Mouse (Mus musculus) brown adipose tissue, adult 24 weeks (tissue): ENCODE measurements around the gene Rrp12. TPM values are rescaled to one million over a fixed set of nuclear protein-coding genes. Genes with fewer than 3 reads are reported as not detected.

Source experiments
- H3K27ac ChIP-seq: fragments of 200-500 bp; replicated peaks from 2 replicates; pipeline ENCODE4 v1.5.1; 2012; ENCODE audit warnings: low read depth, mild to moderate bottlenecking, low read length
- H3K4me1 ChIP-seq: fragments of 200-500 bp; 2 replicates; pipeline ENCODE4 v1.6.1; 2012; ENCODE audit warnings: low read length, mixed read lengths; ENCODE audit not compliant: control insufficient read depth, insufficient read depth, insufficient read length
- H3K4me3 ChIP-seq: fragments of 200-500 bp; 2 replicates; pipeline ENCODE4 v1.5.1; 2012; ENCODE audit warnings: low read depth, mild to moderate bottlenecking, low read length, moderate library complexity; ENCODE audit not compliant: insufficient read depth
- polyA plus RNA-seq: library from polyadenylated mRNA; stranded (reverse); fragments of >200 nt; gene quantifications from 2 replicates; pipeline ENCODE4 v1.2.4, GENCODE M21; 2012; ENCODE audit not compliant: missing spikeins, insufficient read depth, insufficient read length

Rrp12 gene
- polyA plus RNA-seq, 1 experiment: 3.3 TPM

DNA sequence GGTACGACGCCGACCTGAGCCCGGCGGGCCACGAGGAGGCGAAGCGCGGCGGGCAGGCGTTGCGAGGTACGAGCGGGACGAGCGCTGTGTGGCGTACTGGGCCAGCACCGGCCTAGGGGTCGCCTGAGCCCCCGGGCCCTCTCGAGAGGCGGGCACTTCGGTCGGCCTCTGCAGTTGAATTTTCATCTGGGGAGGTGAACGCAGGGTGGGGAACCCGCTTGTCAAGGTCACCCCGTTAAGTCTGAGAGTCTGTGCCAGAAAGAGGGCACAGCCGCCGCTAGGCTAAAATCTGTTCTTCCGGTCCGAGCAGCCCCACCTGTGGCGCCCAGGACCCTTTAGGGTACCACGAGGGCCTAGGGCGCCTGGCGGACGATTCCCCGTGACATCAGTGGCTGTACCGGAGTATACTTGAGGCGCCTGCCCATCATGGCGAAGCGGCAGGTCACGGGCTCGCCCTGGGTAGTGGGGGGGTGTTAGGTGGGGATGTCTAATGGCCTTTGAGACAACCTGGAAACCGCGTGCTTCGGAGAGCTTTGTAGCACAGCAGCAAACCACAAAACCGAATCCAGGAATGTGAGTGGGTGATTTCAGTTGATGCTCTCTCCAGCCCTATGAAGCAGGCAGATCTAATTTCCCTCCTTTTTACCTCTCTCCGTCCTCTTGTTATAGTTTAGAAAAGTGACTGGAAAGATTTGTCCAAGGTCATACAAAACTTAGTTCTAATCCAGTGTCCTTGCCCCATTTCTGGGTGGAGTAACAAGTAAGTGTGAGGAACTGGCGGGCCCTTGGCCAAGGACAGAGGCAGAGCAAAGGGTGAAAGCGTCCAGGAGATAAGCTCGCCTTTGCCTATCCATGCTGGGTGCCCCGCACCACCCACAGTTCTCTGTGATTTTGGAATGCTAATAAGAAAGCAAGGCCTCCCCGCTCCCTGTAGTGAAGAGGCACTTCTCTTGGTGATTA, 16.4 kb upstream of the Rrp12 start:
- H3K4me3 ChIP-seq: peak overlapping the region; percentile 97

DNA sequence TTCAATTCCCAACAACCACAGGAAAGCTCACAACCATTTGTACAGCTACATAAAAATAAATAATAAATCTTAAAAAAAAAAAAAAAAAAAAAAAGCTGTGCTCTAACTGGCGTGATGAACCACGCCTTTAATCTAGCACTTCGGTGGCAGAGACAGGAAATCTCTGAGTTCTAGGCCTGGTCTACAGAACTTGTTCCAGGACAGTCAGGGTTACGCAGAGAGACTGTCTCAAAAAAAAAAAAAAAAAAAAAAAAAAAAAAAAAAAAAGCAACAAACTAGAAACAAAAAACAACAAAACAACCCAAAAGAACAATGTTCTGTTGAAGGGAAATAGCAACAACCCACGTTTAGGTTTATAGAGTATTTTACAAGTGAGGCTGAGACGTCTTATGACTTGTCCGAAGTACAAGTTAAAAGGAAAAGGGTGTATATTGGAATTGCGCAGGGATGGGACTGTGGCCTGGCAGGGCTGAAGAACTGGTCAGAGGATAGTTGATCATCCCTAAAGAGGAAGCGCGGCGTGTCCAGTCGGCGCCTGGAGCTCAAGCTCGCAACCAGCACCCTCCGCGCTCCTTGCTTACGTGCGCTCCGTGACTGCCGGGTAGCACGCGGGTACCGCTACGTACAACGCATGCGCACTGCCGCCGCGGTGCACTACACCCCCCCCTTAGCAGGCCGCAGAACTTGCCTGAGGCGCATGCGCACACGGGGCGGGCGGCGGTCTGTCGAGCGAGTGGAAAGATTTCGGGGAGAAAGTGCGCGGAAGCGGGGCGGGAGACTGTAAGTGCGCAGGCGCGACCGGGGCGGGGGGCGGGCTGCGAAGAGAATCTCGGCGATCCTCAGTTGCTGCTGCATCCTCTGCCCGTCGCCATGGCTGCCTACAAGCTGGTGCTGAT, 15.5 kb upstream of the Rrp12 start, which contains the start of gene Pgam1:
Gene Pgam1, plus strand, starts transcription at position 746 of the 896 bp plus-strand sequence.
- Histone ChIP-seq H3K27ac (peak within 1 kb of the TSS; percentile 94), H3K4me1 (peaks cover 4% of the 10 kb centered on the region; the same call in 1 of the 2 replicates), H3K4me3 (peak within 1 kb of the TSS; percentile 97)

More for the DNA sequence above, 16.4 kb upstream of the Rrp12 start:
- H3K27ac ChIP-seq: peak overlapping the region; percentile 94
- peaks cover 4% of the 10 kb centered on the region; the same call in 1 of the 2 replicates for H3K4me1 ChIP-seq

DNA sequence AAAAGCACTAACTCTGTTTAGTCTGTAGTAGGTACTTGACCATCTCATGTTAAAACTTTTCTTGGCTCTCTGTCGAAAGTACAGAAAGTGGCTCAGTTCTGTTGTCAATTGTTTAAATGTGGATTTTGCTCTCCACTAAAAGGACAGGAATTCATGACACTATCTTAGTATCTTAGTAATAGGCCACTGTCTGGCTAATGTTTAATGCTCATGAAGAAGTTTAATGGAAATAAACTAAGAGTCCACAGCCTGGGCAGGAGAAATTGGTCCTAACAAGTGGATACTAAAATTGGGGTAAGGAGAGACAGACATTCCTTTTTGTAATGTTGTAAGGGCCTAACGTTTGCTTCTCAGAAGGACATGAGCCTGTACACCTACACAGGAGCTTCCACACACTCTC, 14.4 kb upstream of the Rrp12 start:
- Histone ChIP-seq H3K4me1 (peaks cover 4% of the 10 kb centered on the region; the same call in 1 of the 2 replicates), H3K27ac (no peak overlapping the region)

DNA sequence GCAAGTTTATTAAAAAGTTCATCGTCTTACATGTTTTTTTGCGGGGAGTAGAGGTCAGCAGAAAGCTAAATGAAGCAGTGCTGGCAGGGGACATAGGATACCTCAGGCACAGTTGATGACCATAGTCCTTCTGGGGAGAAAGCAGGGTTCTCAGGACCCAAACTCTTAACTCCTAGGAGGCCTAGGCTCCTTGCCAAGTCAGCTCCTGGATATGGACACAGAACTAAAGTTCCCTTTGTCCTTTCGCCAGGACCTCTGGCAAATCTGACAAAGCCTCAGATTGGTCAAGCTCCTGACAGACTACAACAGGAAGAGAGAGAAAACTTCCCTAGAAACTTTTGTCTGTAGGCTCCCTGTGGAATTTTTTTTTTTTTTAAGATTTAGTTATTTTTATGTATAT, 12.8 kb upstream of the Rrp12 start:
- H3K27ac ChIP-seq: no peak overlapping the region
- peaks cover 2% of the 10 kb centered on the region; the same call in 1 of the 2 replicates for H3K4me1 ChIP-seq

More for the DNA sequence above, 14.4 kb upstream of the Rrp12 start:
- H3K4me3 ChIP-seq: no peak overlapping the region

DNA sequence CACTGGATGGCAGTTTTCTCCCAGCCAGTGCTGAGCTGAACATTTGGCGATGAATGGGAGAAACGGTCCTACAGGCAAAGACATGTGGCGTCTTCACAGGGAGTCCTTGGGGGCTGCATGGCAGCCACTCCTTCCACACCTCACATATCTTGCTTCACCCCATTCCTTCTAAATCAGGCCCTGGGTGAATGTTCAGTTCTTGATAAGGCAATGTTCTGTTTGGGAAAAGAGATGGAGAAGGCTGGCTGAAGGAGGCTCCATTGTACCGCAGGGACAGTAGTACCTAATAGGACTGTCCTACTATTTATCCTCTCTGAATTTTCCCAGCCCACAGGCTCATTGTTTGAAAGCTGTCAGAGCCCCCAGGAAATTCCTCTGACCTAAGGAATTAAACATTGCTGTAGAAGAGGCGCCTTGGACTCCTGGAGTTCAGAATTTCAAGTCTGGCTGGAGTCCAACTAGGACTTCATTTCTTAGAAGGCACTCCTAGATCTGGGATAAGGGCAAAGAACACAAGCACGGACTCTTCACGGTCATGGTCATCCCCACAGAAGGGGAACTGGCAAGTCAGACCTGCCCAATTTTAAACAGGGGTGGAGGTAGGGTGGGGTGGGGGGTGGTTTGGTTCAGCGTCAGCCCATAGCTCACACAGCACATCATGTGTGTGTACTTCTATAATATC, 11.2 kb upstream of the Rrp12 start:
- Histone ChIP-seq H3K4me3 (no peak overlapping the region), H3K4me1 (no peaks in the 10 kb centered on the region), H3K27ac (no peak overlapping the region)

More for the DNA sequence above, 12.8 kb upstream of the Rrp12 start:
- H3K4me3 ChIP-seq: no peak overlapping the region

DNA sequence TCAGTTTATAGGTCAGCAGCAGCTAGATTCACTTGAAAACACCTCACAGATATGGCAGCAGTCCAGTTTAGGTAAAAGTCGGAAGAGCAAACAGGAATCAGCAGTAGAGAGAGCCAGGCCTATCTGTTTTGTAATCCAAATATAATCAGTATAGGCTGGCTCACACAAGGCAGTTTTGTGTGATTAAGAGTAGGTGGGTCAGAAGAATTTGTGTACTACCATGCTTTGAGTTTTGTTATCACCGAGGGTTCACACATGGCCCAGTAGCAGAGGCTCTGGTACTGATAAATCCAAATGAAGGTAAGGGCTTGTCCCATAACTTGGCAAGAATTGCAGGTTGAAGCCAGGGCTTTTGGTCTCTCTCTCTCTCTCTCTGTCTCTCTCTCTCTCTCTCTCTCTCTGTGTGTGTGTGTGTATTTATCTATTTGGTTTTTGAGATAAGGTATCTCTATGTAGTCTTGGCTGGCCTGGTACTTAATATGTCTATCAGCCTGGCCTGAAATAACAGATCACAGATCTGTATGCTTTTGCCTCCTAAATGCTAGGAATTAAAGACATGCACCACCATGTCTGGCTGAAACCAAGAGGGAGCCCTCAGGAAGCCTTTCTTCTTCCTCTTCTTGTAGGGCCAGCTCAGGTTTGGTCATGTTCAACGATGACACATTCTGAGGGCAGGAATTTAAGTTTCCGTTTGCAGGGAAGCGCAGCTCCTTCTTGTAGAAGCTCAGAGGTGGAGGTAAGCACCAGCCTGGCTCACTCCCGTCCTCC, 10.5 kb upstream of the Rrp12 start:
- no peak overlapping the region for H3K27ac ChIP-seq
- no peak overlapping the region for H3K4me3 ChIP-seq
- H3K4me1 ChIP-seq: no peaks in the 10 kb centered on the region

DNA sequence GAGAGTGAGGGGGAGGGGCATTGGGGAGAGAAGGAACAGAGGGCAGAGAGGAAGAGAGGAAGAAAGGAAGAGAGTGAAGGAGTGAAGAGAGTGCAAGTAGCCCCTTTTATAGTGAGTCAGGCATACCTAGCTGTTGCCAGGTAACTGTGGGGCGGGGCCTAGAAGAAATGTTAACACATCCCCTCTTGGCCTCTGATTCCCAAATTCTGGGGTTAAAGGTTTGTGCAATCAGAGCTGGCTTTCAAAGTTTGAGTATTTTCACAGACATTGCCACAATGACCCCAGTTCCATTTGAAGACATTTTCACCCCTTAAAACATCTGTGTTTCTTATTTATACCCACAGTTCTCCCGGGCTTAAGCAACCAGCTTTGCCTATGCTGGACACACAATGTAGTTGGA, 9.3 kb upstream of the Rrp12 start:
- Histone ChIP-seq H3K4me3 (no peak overlapping the region), H3K27ac (no peak overlapping the region), H3K4me1 (no peaks in the 10 kb centered on the region)

DNA sequence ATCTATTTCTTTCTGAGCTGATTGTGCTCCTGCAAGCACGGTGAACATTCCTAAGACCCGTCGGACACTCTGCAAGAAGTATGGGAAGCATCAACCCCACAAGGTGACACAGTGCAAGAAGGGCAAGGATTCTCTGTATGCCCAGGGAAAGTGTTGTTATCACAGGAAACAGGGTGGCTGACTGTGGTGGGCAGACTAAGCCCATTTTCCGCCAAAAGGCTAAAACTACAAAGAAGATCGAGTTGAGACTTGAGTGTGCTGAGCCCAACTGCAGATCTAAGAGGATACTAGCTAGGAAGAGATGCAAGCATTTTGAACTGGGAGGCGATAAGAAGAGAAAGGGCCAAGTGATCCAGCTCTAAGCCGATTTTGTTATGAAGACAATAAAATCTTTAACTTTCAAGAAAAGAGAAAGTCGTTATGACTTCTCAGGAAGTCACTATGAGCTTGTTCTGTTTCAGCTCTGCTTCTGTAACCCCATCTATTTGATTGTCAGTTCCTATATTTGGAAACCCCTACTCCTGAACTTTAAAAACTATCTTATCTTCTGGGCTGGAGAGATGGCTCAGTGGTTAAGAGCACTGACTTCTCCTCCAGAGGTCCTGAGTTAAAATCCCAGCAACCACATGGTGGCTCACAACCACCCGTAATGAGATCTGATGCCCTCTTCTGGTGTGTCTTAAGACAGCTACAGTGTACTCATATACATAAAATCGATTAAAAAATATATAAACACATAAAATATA, 7.0 kb upstream of the Rrp12 start:
- Histone ChIP-seq H3K4me1 (no peaks in the 10 kb centered on the region), H3K27ac (no peak overlapping the region), H3K4me3 (no peak overlapping the region)

DNA sequence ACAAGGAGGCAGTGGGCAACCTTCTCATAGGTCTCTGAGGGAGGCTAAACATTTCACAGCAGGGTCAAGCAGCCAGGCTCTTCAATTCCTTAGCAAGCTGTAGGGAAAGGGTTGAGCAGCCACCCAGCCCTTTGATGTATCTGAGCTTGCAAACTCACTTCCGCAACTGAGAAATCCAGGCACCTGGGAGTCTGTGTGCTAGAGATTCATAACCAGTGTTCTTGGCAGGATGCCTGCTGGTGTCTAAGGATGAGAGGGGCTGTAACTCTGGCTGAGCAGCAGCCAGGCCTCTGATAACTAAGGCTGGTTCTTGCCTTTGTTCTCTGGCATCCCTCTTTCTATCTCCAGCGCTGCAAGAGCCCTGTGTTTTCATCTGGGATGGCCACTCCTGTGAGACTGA, 5.7 kb upstream of the Rrp12 start:
- Histone ChIP-seq H3K4me3 (no peak overlapping the region), H3K27ac (no peak overlapping the region), H3K4me1 (no peaks in the 10 kb centered on the region)

DNA sequence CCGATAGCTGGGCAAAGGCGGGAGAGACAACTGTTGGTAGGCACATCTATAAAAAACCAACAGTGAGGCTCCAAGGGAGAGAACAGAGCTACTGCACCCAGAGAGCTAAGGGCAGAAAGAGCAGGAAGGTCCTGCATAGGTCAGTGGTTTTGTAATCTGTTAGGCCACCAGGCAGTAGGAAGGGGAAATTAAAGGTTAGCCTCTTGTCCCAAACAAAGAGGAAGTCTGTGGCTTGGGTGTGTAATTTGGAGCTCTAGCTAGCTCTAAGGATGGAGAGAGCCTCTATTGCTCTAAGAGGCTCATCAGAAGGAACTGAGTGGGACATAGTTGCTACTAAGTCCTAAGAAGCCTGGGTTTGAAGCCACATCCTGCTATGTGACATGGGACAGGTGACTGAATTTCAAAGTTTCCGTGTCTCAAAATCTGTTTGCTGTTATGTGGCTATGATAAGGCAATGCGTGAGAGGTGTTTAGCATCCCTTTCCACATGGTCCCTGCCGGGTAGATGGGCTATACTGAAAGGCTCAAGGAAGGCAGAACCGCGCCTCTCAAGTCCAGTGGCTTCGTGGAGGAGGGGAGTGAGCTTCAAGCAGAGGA, 4.6 kb upstream of the Rrp12 start:
- Histone ChIP-seq H3K27ac (no peak overlapping the region), H3K4me1 (no peaks in the 10 kb centered on the region), H3K4me3 (no peak overlapping the region)

DNA sequence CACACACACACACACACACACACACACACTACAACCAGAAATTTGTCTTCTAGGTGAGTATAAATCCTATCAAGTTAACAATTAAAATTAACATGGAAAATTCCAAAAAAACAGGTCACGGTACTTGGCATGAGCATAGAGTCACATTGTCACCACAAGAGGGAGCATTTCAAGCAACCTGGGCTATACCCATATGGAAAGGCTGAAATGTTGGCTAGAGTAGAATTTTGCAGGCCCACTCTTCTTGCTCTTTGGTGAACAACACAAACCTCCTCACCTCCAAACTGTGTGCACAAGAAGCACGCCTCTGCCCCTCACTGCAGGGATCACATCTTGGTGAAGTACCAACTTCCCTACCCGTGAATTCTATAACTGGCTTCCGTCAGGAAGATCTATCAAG, 2.9 kb upstream of the Rrp12 start:
- Histone ChIP-seq H3K4me1 (no peaks in the 10 kb centered on the region), H3K27ac (no peak overlapping the region), H3K4me3 (no peak overlapping the region)

DNA sequence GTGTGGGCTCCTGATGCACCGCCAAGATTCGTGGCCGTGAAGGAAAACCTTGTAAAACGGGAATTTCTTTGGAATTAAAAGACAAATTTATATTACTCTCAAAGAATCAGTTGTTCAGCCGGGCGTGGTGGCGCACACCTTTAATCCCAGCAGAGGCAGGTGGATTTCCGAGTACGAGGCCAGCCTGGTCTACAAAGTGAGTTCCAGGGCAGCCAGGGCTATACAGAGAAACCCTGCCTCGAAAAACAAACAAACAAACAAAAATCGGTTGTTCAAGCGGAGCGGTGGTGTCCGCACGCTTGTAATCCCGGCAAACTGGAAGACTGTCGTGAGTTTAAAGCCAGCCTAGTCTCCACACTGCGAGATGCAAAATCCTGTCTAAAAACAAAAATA, 342 bp upstream of the Rrp12 start:
- no peaks in the 10 kb centered on the region for H3K4me1 ChIP-seq
- H3K27ac ChIP-seq: no peak overlapping the region

DNA sequence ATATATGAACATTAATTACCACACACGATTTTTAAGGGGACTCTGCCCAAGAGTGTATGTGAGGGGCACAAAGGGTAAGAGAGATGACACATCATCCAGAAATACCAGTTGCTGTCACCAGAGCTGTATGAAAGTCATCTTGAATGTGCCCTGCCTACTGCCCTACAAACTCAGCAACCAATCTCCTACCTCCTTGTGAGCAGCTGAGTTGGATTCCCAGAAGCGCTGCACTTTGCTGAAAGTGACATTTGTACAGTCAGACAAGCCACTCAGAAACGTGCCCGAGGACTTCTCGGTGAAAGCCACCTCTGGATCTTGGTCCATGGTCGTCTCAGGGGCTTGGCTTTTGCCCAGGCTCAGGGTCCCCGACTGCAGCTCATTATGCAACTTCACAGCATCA, 1.0 kb downstream of the Rrp12 start:
- Histone ChIP-seq H3K4me1 (no peaks in the 10 kb centered on the region), H3K27ac (no peak overlapping the region), H3K4me3 (peak overlapping the region; percentile 65)

More for the DNA sequence above, 342 bp upstream of the Rrp12 start:
- H3K4me3 ChIP-seq: peak overlapping the region; percentile 63
